Mouse (Mus musculus) cerebellum, adult 11-12 months (tissue): ENCODE data around the gene Abca16.
A peak's percentile ranks its signal among the peaks of the same experiment; 100 is the strongest.

Source experiments
- DNase-seq: peaks from one replicate; pipeline ENCODE4 v3.0.0; 2022

Gene Abca16

GRCm38 (mm10) chr7:120409447-120409846 is at the start of gene Abca16:
Abca16 (plus strand) TSS chr7:120409647.
- DNase-seq = no peak

- no peak for DNase-seq
Measured at GRCm38 (mm10) chr7:120361159-120361558, 48.3 kb upstream of the Abca16 start.

GRCm38 (mm10) chr7:120412391-120412790 is 2.9 kb downstream of the Abca16 start:
- DNase-seq = peak; percentile 54

GRCm38 (mm10) chr7:120426625-120427024 is 17.2 kb downstream of the Abca16 start:
- no peak for DNase-seq

GRCm38 (mm10) chr7:120431464-120431863 is 22.0 kb downstream of the Abca16 start:
- DNase-seq = no peak

GRCm38 (mm10) chr7:120503891-120504662 is 94.6 kb downstream of the Abca16 start:
- DNase-seq = no peak

GRCm38 (mm10) chr7:120504663-120504979 is 95.2 kb downstream of the Abca16 start:
- no peak for DNase-seq

GRCm38 (mm10) chr7:120534805-120535204 is 125.4 kb downstream of the Abca16 start:
- DNase-seq = no peak

GRCm38 (mm10) chr7:120552479-120553180 is 143.2 kb downstream of the Abca16 start:
- DNase-seq = no peak

GRCm38 (mm10) chr7:120553181-120553551 is 143.7 kb downstream of the Abca16 start:
- DNase-seq = no peak

- no peak for DNase-seq
Measured at GRCm38 (mm10) chr7:120567366-120567765, 157.9 kb downstream of the Abca16 start.

- DNase-seq = no peak
Measured at GRCm38 (mm10) chr7:120576520-120576919, 167.1 kb downstream of the Abca16 start.
